Mouse (Mus musculus): ENCODE data around the gene Stk32b. TPM values are rescaled to one million over a fixed set of nuclear protein-coding genes. Genes with fewer than 3 reads are reported as not detected.

Gene Stk32b
- not detected for polyA plus RNA-seq (2014; fragmentation: Illumina TruSeq; extraction: RNeasy Lipid Tissue Mini Kit (QIAGEN cat#74804); ENCODE audit: low read depth, low replicate concordance)

DNA sequence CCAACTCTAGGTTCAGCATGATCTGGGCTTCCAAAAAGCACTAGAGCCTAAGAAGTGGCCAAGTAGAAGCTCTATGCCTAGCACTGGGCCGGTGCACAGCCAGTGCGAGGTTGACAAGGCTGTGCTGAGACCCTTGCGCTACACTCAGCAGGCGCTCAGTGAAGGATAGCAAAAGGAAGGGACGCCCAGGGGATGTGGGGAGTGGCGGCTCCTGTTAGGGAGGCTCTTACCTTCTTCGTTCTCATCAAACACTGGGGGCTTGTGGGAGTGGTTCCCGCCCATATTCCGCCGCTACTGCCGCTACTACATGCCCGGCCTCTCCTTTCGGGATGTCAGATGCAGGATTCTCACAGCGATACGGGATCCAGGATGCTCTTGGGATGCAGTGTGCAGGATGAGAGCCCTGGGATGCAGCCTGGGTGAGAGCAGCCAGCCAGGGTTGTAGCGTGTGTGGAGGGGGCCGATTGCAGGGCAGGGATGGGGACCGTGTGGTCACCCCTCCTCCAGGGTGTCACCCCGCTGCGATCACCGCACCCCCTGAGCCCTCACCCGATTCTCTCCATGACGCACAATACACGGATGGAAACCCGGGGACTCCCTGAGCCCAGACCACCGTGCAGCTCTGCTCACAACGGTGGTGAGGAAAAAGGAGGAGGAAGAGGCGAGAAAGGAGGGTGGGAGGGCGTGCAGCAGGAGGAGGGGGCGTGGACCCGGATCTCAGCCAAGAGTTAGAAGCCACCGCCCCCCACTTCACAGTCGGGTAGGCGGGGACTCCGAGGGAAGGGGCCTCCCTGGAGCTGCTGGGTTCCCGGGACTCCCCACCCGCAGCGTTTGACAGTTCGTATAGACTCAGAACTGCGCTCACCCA, at the start of gene Stk32b:
Stk32b (minus strand) TSS at position 667 of the 868 bp plus-strand sequence.

DNA sequence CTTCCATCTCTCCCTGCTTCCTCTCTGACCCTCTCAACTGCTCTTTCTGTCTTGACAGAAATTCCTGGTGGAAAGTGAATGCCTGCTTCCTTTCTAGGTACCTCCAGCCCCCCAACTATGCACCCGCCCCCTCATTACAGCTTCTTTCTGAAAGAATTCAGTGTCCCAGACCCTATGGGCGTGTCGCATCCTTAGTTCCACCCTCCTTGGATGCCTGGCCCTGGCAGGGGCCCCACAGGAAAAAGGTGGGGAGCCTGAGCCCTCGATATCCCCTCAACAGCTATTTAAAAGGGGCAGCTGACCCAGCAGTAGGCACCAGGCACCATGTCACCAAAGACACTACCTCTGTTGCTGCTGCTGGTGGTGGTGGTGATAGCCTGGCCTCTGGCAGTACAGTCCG, 18.3 kb upstream of the Stk32b start, which contains the start of gene Cytl1:
Cytl1 (plus strand) TSS at position 296 of the 400 bp plus-strand sequence.

Other genes with a start within 250 kb of the Stk32b start
- 3.8 TPM for gene Cytl1, start 18.3 kb upstream of the Stk32b start, polyA plus RNA-seq (2014; fragmentation: Illumina TruSeq; extraction: RNeasy Lipid Tissue Mini Kit (QIAGEN cat#74804); ENCODE audit: low read depth, low replicate concordance)
- gene Msx1, start 107.4 kb upstream of the Stk32b start, polyA plus RNA-seq (2014; fragmentation: Illumina TruSeq; extraction: RNeasy Lipid Tissue Mini Kit (QIAGEN cat#74804); ENCODE audit: low read depth, low replicate concordance), result not detected

All from sigmoid colon, adult 10 weeks (tissue).